Mouse (Mus musculus) left cerebral cortex, adult 8-10 months (tissue): ENCODE results near the gene Nit2. TPM values are rescaled to one million over a fixed set of nuclear protein-coding genes. Genes with fewer than 3 reads are reported as not detected.

Experiments
- total RNA-seq, 4 experiments: library from RNA; stranded (reverse); gene quantifications; 2 replicates each; pipeline ENCODE4 v1.2.4; 2022

Gene Nit2
- total RNA-seq, 4 experiments from 2014 or later = 11.4 to 16.4 (median 14.9) TPM

Other genes starting within 250 kb of the Nit2 start
- 1 to 10 TPM; 1.0 to 5.0 (median 2.5) TPM for gene Lnp1, start 239.3 kb downstream of the Nit2 start, total RNA-seq
- under 1 TPM in 2 of 4 experiments, not detected in 2; 0.16 to 0.34 TPM for gene Tmem45a2, start 96.0 kb downstream of the Nit2 start, total RNA-seq
- 100 to 1,000 TPM; 105 to 125 (median 117) TPM for gene Tomm70a, start 45.6 kb downstream of the Nit2 start, total RNA-seq
- 10 to 100 TPM; 46.3 to 50.2 (median 46.6) TPM for gene Tbc1d23, start 64.2 kb upstream of the Nit2 start, total RNA-seq
- under 1 TPM; 0.23 to 0.39 (median 0.28) TPM for gene Tmem30c, start 125.5 kb upstream of the Nit2 start, total RNA-seq
- 1 to 10 TPM; 2.5 to 3.6 (median 3.4) TPM for gene Filip1l, start 185.8 kb upstream of the Nit2 start, total RNA-seq